Mouse (Mus musculus) cerebellum, postnatal 10 days (tissue): ENCODE measurements around the gene Pex5.

Experiments used
- DNase-seq, 2 experiments: peaks; one replicate each; pipeline ENCODE4 v3.0.0; 2021; ENCODE audit warnings: mixed read lengths in 2 of 2

Pex5 gene

DNA sequence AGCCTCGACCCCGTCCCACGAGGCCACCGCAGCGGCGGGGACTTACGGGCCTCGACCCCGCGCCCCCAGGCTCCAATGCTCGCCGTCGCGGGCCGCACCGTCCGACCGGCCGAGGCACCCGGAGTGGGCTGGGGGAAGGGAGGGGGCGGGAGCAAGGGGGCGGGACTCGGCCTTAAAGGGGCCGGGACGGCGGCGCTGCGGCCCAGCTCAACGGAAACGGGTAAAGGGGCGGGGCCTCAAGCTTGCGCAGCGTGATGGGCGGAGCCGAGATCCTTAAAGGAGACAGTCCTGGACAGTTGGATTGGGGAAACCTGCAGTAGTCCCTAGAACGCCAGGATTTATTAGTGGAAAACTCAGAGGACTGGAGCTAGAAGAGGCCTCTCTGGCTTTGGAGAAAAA is at the start of gene Pex5:
Gene Pex5, minus strand, starts transcription at position 141 of the 399 bp plus-strand sequence.
- DNase-seq, result peak; percentile 98 to 99

DNA sequence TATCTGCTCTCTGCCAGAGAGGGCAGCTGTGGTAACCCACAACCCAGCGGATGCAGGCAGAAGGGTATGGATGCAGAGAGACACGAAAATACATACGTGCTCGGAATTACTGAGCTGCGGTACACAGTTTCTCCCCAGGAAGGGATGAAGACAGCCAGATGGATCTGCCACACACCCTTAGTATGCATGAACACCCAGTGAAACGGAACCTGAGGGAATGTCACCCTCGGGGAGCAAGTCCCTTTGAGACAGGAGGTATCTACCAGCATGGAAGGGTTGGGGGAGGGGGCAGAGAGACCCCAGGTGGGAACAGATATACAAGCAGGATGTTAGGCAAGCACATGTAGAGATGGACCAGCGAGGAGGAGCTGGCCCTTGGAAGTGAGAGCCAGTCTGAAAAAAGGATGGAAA is 49.0 kb upstream of the Pex5 start:
- DNase-seq, result peak; percentile 61 to 68

DNA sequence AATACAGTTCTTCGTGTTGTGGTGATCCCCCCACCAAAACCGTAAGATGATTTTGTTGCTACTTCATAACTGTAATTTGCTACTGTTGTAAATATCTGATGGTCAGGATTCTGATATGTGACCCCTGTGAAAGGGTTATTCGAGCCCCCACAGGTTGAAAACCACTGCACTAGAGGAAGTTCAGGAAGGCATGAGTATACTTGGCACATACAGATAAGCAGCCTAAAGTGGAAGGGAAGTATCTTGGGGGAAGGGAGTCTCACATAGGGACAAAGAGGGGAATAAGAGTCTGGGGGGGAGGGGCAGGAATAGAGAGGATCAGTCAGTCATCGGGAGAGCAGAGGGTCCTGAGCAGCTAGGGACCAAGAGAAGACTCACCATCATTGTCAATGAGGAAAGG is 44.5 kb upstream of the Pex5 start:
- DNase-seq, result no peak

DNA sequence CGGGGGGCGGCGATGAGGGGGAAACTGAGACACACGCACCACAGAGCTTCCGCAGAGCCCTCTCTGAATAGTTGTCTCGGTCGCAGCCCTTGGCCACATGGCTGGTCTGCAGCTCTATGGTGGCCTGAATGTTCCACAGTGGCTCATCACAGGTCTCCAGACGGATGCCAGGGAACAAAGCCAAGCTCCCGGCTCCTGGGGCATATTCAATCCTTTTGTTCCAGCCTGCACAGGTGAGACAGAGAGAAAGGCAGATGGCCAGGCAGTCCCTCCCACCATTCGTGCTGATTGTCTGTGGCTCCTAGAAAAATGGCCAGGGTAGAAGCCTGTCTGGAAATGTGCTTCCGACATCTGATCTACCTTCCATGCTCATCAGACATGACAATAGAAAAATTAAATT is 43.6 kb upstream of the Pex5 start:
- DNase-seq, result peak; percentile 90 to 91

DNA sequence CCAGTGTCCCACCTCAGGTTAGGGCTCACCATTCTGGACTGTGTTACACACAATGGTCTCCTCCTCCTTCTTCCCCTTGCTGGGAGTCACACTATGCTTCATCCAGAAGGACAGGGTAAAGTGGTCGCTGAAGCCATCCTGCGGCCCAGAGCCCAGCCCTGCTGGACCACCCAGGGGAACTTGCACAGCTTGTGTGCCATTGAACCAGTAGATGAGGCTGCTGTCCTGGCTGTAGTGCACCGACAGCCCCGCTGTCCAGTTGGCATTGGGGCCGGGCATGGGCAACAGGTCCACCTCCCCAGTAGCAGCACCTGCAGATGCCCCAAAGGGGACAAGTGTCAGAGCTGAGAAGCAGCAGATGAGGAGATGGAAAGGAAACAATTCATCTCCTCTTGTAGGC is 43.0 kb upstream of the Pex5 start:
- DNase-seq, result no peak

DNA sequence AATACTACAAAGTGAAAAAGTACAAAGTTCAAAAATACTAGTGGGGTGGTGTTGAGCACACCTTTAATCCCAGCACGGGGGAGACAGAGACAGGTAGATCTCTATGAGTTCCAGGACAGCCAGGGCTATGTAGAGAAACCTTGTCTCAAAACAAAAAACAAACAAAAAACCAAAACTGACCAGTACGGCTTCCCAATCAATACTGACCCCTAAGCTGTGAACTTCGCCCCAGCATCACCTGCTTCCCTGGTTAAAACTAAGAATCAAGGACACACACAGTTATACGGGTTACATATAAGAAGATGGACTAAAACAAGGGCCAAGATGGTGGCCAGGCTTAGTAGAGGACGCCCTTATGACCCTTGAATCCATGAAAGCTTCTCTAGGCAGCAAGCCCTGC is 41.4 kb upstream of the Pex5 start:
- DNase-seq, result no peak

DNA sequence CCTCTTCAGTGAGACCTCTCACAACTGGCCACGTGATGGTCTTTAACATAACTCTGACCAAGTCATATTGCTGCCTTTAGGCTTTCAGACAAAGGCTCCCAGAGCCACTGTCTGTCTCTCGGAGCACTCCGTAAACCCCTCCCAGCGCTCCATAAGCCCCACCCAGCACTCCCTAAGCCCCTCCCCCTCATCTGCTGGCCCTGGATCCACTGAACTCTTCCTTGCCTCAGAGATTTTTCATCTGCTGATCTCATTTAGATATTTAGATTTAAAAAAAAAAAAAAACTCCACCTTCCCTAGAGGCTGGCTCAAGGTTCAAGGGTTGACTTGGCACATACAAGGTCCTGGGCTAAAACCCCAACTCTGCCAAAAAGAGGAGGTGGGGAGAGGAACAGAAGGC is 38.9 kb upstream of the Pex5 start:
- peak in 1 of 2 experiments; percentile 31 for DNase-seq

DNA sequence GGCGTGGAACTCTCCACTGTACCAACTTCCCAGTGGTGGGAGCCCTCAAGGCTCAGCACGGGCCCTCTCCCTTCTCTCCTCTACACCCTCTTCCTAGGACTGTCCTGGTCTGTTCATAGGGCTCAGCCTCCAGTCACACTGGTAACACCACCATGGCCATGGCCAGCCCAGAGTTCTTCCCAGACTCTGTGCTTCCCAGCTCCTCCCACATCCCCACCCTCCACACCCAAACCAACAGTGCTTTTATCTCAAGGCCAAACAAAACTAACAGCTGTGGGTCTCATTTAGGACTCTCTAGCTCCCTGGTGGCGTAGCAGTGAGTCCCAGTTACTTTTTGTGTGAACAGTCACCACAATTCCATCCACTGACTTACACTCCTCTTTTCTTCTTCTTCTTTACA is 37.1 kb upstream of the Pex5 start:
- DNase-seq, result no peak

DNA sequence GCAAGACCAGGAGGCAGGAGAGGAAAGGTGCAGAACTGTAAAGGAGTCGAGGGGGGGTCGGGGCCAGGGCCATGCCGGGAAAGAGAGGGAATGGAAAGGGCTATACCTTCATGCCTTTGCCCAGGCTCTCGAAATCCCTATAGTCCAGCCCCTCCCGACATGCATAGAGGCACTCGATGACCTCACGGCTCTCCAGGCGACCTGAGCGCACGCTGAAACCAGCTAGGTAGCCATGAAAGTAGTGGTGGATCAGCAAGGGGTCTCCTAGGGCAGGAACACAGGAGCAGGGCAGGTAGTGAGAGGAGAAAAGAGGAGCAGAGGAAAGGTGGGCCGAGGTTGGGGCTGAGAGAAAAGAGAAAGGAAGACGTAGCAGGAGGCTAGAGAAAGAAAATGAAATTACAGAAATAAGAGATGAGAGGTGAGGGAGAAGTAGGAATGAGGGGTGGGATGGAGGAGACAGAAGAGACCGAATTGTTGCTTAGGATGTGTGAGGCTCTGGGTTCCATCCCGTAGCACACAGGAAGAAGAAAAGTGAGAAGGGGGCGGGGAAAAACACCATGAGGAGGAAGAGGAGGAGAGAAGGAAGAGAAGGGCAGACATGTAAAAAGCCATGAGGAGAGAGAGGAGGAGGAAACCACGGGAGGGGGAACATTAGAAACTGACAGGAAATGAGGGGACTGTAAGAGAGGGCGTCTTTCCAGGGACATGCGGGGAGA is 35.0 kb upstream of the Pex5 start:
- no peak for DNase-seq

DNA sequence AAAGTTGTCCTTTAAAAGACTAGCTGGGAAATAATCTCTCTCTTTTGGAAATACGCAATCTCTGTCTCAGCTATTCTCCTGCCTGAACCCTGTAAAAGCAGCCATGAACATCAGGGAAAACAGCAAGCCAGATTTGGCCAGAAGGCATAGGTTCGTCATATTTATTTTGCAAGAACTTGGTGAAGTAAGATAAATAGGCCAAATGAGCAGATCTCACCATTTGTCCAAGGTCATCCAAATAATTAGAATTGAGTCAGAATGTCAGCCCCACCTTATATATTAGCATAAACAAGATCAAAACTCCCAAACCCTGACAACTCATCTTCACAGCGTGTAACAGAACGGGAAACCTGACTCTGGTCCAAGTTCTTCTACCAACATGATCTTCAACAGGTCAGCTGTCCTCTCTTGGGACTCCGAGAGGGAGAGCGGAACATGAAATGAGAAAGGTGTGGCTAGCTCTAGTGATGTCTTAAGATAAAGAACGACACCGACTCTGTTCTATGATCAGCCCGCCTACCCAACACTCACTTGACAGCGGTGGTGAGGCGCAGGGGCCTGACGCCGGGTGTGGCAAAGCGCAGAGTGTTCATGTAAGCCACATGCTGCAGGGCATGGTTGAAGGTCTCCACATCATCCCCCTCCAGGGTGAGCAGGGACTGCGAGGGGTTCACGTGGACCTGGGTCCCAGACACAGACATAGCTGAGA is 34.2 kb upstream of the Pex5 start:
- DNase-seq, result no peak

DNA sequence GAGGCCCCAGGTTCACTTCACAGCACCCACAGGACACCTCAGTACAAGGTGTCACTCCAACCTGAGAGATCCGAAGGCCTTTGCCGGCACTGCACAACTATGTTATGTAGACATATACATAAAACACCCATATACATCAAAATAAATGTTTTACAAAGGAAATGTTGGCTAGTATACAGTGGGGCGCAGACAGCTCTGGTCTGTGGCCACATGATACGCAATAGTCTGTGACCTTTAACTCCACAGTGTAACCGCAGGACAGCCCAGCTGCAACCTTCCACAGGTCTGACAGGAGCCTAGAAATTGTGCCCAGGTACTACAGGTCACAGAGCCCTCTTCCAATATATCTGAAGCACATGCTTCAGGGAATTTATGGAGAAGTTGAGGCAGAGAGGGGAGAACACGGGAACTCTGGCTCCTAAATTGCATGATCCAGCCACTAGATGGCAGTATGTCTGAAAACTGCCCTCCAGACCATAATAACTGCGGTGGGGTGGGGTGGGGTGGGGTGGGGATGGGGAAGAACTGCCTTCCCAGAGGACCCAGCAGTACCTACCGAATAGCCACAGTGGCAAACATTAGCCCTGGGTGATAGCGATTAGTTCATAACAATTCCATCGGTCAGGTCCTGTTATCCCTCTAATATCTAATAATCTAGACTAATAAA is 33.5 kb upstream of the Pex5 start:
- peak in 1 of 2 experiments; percentile 52 for DNase-seq

DNA sequence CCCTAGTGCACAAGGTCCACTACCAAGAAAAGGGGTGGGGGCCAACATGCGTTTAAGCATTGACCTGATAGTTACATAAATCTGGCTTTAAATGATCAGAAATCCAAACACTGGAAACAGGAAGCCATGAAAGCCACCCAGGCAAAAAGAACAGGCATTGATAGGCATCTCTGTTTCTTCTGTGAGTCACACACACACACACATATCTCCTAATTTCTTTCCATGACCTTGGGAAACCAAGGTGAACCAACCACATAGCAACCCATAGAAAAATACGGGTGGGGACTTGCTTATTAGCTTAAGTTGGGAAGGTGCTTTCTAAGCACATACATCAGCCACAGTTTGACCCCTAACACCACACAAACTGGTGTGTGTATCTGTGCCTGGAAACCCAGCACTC is 32.5 kb upstream of the Pex5 start:
- no peak for DNase-seq

DNA sequence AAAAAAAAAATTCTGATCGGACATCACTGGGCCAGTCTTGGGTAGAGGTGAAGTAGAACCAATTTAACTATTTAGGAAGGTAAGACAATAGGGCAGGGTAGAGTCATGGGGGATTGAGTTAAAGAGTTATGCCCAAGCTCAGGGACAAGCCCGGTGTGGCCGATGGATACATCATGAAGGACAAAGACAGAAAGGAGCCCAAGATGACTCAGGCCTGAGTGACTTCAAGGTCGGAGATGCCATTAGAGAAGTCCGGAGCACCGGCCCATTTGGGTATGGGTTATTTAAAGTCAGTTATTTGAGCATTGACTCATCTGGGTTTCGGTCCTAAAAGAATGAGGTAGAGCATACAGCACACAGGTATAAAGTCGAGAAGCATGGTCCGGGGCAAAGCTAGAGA is 31.6 kb upstream of the Pex5 start:
- DNase-seq, result no peak

DNA sequence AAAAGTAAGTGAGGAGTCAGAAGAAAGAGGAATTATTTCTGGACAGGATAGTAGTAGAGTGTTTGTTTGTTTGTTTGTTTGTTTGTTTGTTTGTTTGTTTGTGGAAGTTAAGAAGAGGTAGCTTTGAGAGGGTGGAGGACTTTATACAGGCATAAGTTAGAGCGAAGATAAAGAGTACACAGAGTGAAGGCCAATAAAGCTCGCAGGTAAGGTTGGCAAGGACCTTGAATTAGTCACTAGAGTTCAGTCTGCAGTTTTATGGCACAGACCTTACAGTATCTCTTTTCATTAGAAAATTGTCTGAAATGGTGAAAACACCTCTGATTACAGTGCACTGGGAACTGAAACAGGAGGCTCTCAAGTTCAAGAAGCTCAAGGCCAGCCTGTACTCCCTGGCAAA is 31.2 kb upstream of the Pex5 start:
- no peak for DNase-seq

DNA sequence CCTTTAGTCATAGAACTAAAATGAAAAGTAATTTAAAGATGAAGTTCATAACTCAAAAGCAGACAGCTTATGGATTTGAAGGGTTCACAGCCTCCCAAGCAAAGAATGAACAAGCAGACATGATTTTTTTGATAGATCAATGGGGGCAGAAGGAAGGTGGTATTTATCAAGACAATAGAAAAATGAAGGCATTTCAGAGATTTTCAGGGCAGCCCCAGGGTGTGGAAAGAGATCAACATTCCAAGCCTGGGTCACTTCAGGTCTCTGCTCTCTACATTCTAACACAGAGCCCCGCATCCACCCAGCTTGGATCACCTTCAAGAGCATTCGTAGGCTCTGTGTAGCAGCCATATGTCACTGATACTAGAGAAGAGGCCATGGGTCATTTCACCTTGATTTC is 28.5 kb upstream of the Pex5 start:
- DNase-seq, result no peak

DNA sequence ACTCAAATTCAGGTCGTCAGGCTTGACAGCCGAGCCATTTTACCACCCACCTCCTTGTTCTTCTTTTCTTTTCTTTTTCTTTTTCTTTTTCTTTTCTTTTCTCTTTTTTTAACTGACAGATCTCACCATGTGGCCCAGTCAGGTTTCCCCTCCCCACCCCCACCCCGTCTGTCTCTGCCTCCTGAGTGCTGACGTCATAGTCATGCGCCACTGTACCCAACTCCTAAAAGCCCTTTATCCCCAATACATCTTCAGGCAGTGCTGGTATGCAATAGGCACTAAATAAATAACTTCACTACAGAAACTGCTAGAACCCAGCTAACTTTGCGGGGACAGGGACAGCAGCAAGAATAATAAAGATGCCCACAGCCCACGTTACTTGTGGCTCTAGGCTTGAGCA is 21.4 kb upstream of the Pex5 start:
- no peak for DNase-seq

DNA sequence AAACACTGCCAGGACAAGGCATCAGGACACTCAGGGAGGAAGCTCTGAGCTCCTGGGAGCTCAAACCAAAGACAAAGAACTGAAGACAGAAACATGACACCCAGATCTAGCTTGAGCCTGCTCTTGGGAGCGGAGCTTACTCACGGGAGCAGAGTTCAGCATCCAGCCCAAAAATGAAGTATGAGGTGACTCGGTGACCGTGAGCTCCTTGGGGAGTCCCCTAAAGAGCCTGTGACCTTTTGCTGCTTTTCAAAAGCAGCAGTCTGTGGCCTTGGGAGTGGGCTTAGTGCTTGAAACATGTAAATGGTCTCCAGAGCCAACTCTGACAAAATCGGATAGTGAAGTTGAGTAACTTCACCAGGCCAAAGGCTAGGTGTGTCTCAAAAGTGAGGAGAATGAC is 20.3 kb upstream of the Pex5 start:
- DNase-seq, result no peak

DNA sequence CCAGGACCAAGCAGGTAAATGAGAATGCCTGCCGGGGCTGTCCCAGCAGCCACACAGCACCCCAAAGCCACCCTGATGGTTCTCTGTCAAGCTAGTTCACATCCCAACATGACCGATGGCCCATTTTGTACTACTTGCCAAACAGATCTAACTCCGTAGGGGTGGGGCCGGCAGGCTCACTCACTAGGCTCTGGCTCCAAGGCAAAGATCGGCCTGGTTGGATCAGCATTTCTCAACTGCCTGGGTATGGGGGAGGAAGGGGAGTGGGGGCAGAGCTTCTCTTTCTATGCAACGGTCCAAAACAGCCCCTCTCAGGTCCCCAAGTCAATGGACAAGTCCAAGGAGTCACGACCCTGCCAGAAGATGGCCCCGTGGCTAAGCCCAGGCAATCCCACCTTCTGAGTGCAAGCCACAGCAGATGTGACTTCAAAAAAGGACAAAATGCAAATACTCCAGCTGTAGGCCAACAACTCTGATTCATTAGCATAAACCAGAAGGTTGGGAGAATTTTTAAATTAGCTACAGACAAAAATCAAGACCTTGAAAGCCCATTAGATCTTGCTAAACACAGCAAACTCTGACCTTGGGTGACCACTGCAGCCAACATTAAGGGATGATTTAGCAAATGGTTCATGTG is 18.9 kb upstream of the Pex5 start:
- no peak for DNase-seq

DNA sequence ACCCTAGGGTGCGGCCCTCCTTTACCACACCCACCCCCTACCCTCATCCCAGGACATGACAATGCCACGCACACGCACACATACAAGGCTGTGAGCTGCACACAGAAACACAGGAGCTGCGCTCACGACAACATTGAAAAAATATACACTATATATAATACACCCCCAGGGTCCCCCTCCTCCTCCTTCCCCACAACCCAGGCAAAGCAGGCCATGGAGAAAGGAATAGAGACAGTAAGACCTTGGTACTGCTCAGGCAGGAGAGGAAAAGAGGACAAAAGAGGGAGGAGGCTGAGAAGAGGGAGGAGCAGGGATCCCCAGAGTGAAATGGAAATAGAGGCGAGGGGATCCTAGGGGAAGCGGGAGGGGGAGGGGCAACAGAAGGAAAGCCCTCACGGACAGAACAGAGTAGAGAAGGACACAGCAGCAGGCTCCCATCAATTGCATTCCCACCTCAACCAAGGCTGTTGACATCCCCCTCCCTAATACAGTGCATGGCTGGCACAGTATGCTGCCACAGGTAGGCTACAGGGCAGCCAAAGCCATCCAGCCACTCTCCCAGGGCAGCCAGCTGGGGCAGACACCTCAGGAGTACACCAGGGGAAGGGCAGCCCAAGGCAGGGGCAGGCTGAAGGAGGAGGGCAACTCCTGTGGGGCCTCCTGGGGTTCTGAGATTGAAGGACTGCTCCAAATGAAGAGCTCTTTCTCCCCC is 16.1 kb upstream of the Pex5 start:
- no peak for DNase-seq

DNA sequence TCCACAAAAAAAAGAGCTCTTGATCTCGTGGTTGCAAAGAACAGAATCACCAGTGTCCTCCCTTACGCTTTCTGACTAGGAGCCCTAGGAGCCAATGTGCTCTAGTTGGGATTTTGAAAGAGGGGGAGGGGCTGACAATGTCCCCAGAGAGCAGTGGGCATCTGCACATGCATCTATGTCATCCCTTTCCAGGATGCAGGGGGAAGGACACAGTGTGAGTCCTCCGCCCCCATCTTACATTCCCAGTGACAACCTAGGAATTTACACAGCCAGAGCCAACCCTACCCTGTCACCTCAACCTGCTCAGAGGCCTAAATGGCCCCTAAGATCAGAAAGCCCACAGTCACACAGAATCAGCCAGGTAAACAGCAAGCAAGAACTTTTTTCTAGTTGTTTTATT is 15.5 kb upstream of the Pex5 start:
- DNase-seq, result no peak

DNA sequence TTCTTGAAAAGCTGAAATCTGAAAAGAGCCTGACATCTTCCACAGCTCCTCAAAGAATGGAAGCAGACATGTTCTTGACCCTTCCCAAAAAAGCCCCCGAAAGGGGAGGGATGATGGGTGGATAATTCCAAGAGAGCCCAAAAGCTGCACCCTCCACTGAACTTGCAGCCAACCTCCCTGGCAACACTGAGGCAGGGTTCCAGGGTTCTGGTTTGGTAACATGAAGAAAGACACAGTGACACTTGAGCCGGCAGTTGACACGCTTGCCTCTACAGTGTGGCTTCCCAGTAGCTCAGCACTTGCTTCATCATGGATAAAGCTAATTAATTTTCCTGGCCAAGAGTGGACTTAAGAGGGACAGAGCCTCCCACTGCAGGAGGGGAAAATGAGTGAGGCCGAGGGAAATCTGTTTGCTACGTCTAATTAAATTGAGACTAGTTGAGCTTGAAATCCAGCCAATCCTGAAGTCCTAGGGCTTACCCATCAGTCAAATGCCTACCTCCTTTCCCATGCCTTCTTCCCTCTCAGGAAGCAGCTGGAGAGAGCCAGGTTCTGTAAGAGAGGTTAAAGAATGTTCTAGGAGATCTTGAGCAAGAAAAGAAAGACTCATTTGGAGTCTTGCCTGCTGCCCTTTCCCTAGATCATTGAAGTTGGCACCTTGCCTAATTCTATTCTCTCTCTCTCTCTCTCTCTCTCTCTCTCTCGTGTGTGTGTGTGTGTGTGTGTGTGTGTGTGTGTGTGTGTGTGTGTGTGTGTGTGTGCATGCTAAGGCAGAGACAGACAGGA is 13.1 kb upstream of the Pex5 start:
- peak; percentile 46 to 56 for DNase-seq

DNA sequence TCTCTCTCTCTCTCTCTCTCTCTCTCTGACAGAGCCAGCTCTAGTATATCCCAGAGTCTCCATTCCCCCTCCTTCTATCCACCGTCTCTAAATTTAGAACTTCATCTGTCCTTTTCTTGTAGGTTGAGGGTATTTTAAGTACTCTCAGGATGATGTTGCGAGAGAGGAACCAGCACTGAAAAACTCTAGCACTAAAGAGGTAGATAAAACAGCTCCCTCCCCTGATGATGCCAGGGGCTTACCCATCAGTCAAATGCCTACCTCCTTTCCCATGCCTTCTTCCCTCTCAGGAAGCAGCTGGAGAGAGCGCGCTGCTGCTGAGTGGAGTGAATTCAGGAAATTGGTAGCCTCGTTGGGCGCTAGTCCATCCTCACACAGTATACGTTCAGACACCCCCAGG is 12.4 kb upstream of the Pex5 start:
- DNase-seq, result no peak
